Mouse (Mus musculus) layer of hippocampus, postnatal 25 days (tissue): ENCODE results near the gene Fcgrt. TPM values are rescaled to one million over a fixed set of nuclear protein-coding genes. Genes with fewer than 3 reads are reported as not detected.
"Not testable (repeated sequence)": the region's sequence is repeated elsewhere in the genome, so short reads cannot be mapped to it uniquely, and the experiment has no call there.

Experiments used
- DNase-seq, 2 experiments: peaks; one replicate each; pipeline ENCODE4 v3.0.0; 2022; ENCODE audit warnings: mixed read lengths in 2 of 2, low spot score in 1 of 2; ENCODE audit errors: extremely low spot score in 1 of 2
- total RNA-seq, 2 experiments: library from RNA; stranded (reverse); gene quantifications; 2 replicates each; pipeline ENCODE4 v1.2.3; 2021

The Fcgrt gene
- total RNA-seq, 2 experiments from 2014 or later: 18.1 to 21.0 TPM

GRCm38 (mm10) chr7:45131850-45132249 lies 28.2 kb upstream of the Fcgrt start:
- no peak for DNase-seq

GRCm38 (mm10) chr7:45129776-45130512 lies 26.3 kb upstream of the Fcgrt start:
- DNase-seq: no peak

GRCm38 (mm10) chr7:45129318-45129717 lies 25.7 kb upstream of the Fcgrt start:
- DNase-seq: no peak

GRCm38 (mm10) chr7:45128624-45129246 lies 25.1 kb upstream of the Fcgrt start, which contains the start of gene Rpl13a:
Gene Rpl13a (minus strand): TSS chr7:45128761.
- DNase-seq: peak; percentile 90 to 93

GRCm38 (mm10) chr7:45127700-45128224 lies 24.1 kb upstream of the Fcgrt start:
- no peak for DNase-seq

- no peak for DNase-seq
Observed at GRCm38 (mm10) chr7:45126844-45127699, 23.4 kb upstream of the Fcgrt start.

- no peak for DNase-seq
Observed at GRCm38 (mm10) chr7:45126147-45126843, 22.6 kb upstream of the Fcgrt start.

GRCm38 (mm10) chr7:45125649-45126048 lies 22.0 kb upstream of the Fcgrt start:
- DNase-seq: not testable (repeated sequence)

- no peak for DNase-seq
Observed at GRCm38 (mm10) chr7:45125144-45125600, 21.5 kb upstream of the Fcgrt start.

- peak; percentile 94 to 96 for DNase-seq
Observed at GRCm38 (mm10) chr7:45124224-45125143, 20.8 kb upstream of the Fcgrt start, which contains the start of gene Rps11. Gene Rps11 (minus strand): TSS chr7:45124439.

- no peak for DNase-seq
Observed at GRCm38 (mm10) chr7:45123186-45123570, 19.5 kb upstream of the Fcgrt start.

GRCm38 (mm10) chr7:45122561-45123185 lies 19.0 kb upstream of the Fcgrt start:
- no peak for DNase-seq

- DNase-seq: no peak
Observed at GRCm38 (mm10) chr7:45121966-45122365, 18.3 kb upstream of the Fcgrt start.

GRCm38 (mm10) chr7:45121404-45121803 lies 17.8 kb upstream of the Fcgrt start:
- no peak for DNase-seq

- no peak for DNase-seq
Observed at GRCm38 (mm10) chr7:45119780-45120709, 16.4 kb upstream of the Fcgrt start.

GRCm38 (mm10) chr7:45118336-45118735 lies 14.7 kb upstream of the Fcgrt start:
- DNase-seq: no peak

GRCm38 (mm10) chr7:45117566-45117965 lies 13.9 kb upstream of the Fcgrt start:
- no peak for DNase-seq
